Mouse (Mus musculus): Measurements from ENCODE around the gene Epn3. TPM values are rescaled to one million over a fixed set of nuclear protein-coding genes. Genes with fewer than 3 reads are reported as not detected.

Gene Epn3
- polyA plus RNA-seq, 1 experiment: 0.53 TPM

- Histone ChIP-seq H3K27ac (ENCODE audit: insufficient read depth, low read length) (peak overlapping the region; percentile 29; the same call in 1 of the 2 replicates), H3K4me1 (ENCODE audit: control insufficient read depth, insufficient read depth, low read length) (peaks cover 5% of the 10 kb centered on the region), H3K4me3 (ENCODE audit: insufficient read depth, low read length) (peak overlapping the region; percentile 46)
- no peak for TF ChIP-seq CTCF (IDR thresholded peaks at IDR 0.05; ENCODE audit: borderline replicate concordance, insufficient read depth, low read length)
- TF ChIP-seq POLR2A (IDR thresholded peaks at IDR 0.05; ENCODE audit: low read depth, low read length): no peak
Observed at GRCm38 (mm10) chr11:94472916-94473706, 26.7 kb downstream of the Epn3 start.

GRCm38 (mm10) chr11:94472585-94472915 is 27.2 kb downstream of the Epn3 start:
- Histone ChIP-seq H3K27ac (ENCODE audit: insufficient read depth, low read length) (peak overlapping the region; percentile 29; the same call in 1 of the 2 replicates), H3K4me3 (ENCODE audit: insufficient read depth, low read length) (peak overlapping the region; percentile 46), H3K4me1 (ENCODE audit: control insufficient read depth, insufficient read depth, low read length) (peaks cover 5% of the 10 kb centered on the region)
- no peak for TF ChIP-seq CTCF (IDR thresholded peaks at IDR 0.05; ENCODE audit: borderline replicate concordance, insufficient read depth, low read length)
- TF ChIP-seq POLR2A (IDR thresholded peaks at IDR 0.05; ENCODE audit: low read depth, low read length): no peak

GRCm38 (mm10) chr11:94471740-94472584 is 27.8 kb downstream of the Epn3 start:
- Histone ChIP-seq H3K27ac (ENCODE audit: insufficient read depth, low read length) (peak overlapping the region; percentile 29), H3K4me3 (ENCODE audit: insufficient read depth, low read length) (peak overlapping the region; percentile 46), H3K4me1 (ENCODE audit: control insufficient read depth, insufficient read depth, low read length) (peaks cover 5% of the 10 kb centered on the region)
- TF ChIP-seq POLR2A (IDR thresholded peaks at IDR 0.05; ENCODE audit: low read depth, low read length) (no peak), CTCF (IDR thresholded peaks at IDR 0.05; ENCODE audit: borderline replicate concordance, insufficient read depth, low read length) (no peak)

GRCm38 (mm10) chr11:94470391-94470790 is 29.4 kb downstream of the Epn3 start:
- Histone ChIP-seq H3K4me3 (ENCODE audit: insufficient read depth, low read length) (no peak overlapping the region), H3K4me1 (ENCODE audit: control insufficient read depth, insufficient read depth, low read length) (peaks cover 5% of the 10 kb centered on the region), H3K27ac (ENCODE audit: insufficient read depth, low read length) (peak overlapping the region; percentile 74)
- TF ChIP-seq CTCF (IDR thresholded peaks at IDR 0.05; ENCODE audit: borderline replicate concordance, insufficient read depth, low read length): no peak
- no peak for TF ChIP-seq POLR2A (IDR thresholded peaks at IDR 0.05; ENCODE audit: low read depth, low read length)

- Histone ChIP-seq H3K4me1 (ENCODE audit: control insufficient read depth, insufficient read depth, low read length) (peaks cover 5% of the 10 kb centered on the region), H3K4me3 (ENCODE audit: insufficient read depth, low read length) (no peak overlapping the region), H3K27ac (ENCODE audit: insufficient read depth, low read length) (peak overlapping the region; percentile 74)
- TF ChIP-seq POLR2A (IDR thresholded peaks at IDR 0.05; ENCODE audit: low read depth, low read length) (0 out of 2 replicates have a peak, but pooled peaks have one; percentile 19), CTCF (IDR thresholded peaks at IDR 0.05; ENCODE audit: borderline replicate concordance, insufficient read depth, low read length) (no peak)
Observed at GRCm38 (mm10) chr11:94469136-94470064, 30.4 kb downstream of the Epn3 start.

- Histone ChIP-seq H3K4me1 (ENCODE audit: control insufficient read depth, insufficient read depth, low read length) (peaks cover 5% of the 10 kb centered on the region), H3K4me3 (ENCODE audit: insufficient read depth, low read length) (no peak overlapping the region), H3K27ac (ENCODE audit: insufficient read depth, low read length) (peak overlapping the region; percentile 74)
- TF ChIP-seq CTCF (IDR thresholded peaks at IDR 0.05; ENCODE audit: borderline replicate concordance, insufficient read depth, low read length) (no peak), POLR2A (IDR thresholded peaks at IDR 0.05; ENCODE audit: low read depth, low read length) (no peak)
Observed at GRCm38 (mm10) chr11:94468582-94469064, 31.2 kb downstream of the Epn3 start.

- no peak for TF ChIP-seq POLR2A (IDR thresholded peaks at IDR 0.05; ENCODE audit: low read depth, low read length)
- TF ChIP-seq CTCF (IDR thresholded peaks at IDR 0.05; ENCODE audit: borderline replicate concordance, insufficient read depth, low read length): no peak
Observed at GRCm38 (mm10) chr11:94466333-94466855, 33.4 kb downstream of the Epn3 start.

GRCm38 (mm10) chr11:94464170-94464569 is 35.6 kb downstream of the Epn3 start:
- H3K4me3 ChIP-seq (ENCODE audit: insufficient read depth, low read length): no peak overlapping the region
- peaks cover 4% of the 10 kb centered on the region for H3K4me1 ChIP-seq (ENCODE audit: control insufficient read depth, insufficient read depth, low read length)
- H3K27ac ChIP-seq (ENCODE audit: insufficient read depth, low read length): no peak overlapping the region
- TF ChIP-seq POLR2A (IDR thresholded peaks at IDR 0.05; ENCODE audit: low read depth, low read length): no peak
- no peak for TF ChIP-seq CTCF (IDR thresholded peaks at IDR 0.05; ENCODE audit: borderline replicate concordance, insufficient read depth, low read length)

More at GRCm38 (mm10) chr11:94466333-94466855, 33.4 kb downstream of the Epn3 start:
- no peak overlapping the region for H3K27ac ChIP-seq (ENCODE audit: insufficient read depth, low read length)
- no peak overlapping the region for H3K4me3 ChIP-seq (ENCODE audit: insufficient read depth, low read length)
- peaks cover 5% of the 10 kb centered on the region for H3K4me1 ChIP-seq (ENCODE audit: control insufficient read depth, insufficient read depth, low read length)

- Histone ChIP-seq H3K4me3 (ENCODE audit: insufficient read depth, low read length) (no peak overlapping the region), H3K4me1 (ENCODE audit: control insufficient read depth, insufficient read depth, low read length) (no peaks in the 10 kb centered on the region), H3K27ac (ENCODE audit: insufficient read depth, low read length) (no peak overlapping the region)
- no peak for TF ChIP-seq CTCF (IDR thresholded peaks at IDR 0.05; ENCODE audit: borderline replicate concordance, insufficient read depth, low read length)
- TF ChIP-seq POLR2A (IDR thresholded peaks at IDR 0.05; ENCODE audit: low read depth, low read length): no peak
Observed at GRCm38 (mm10) chr11:94461856-94462255, 37.9 kb downstream of the Epn3 start.

Measured in embryonic fibroblast, embryonic 13.5 days (primary cell).